Mouse (Mus musculus) megakaryocyte-erythroid progenitor cell, adult 5 weeks (primary cell): ENCODE data around the gene Gm8764. TPM values are rescaled to one million over a fixed set of nuclear protein-coding genes. Genes with fewer than 3 reads are reported as not detected.

ENCODE experiments used
- polyA plus RNA-seq: library from polyadenylated mRNA; stranded (reverse); fragments of >175 nt; gene quantifications from 2 replicates; pipeline ENCODE4 v1.2.3, GENCODE M21; 2012

Gene Gm8764
- polyA plus RNA-seq: not detected in 2 replicates

GRCm38 (mm10) chr10:104159706-104160105, at the start of gene Gm8764:
Gm8764 (plus strand) TSS chr10:104160006.

DNA sequence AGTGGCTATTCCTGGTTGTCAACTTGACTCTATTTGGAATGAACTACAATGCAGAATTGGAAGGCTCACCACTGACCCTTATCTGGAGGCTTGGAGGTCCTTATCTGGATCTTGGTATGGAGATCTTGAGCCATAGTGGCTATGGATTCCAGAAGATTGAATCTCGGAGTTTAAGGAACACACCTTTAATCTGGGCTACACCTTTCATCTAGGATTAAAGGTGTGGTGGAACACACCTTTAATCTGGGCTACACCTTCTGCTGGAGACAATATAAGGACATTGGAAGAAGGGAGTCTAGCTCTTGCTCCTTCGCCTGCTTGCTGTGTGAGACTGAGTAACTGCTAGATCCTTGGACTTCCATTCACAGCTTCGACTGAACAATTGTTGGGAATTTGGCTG, 17.1 kb upstream of the Gm8764 start, which contains the start of gene Gm21293:
Gene Gm21293 (plus strand): TSS at position 301 of the 400 bp plus-strand sequence.

GRCm38 (mm10) chr10:104151197-104151596, 8.6 kb upstream of the Gm8764 start, which contains the start of gene Gm6763:
Gm6763 (plus strand) TSS chr10:104151497.

DNA sequence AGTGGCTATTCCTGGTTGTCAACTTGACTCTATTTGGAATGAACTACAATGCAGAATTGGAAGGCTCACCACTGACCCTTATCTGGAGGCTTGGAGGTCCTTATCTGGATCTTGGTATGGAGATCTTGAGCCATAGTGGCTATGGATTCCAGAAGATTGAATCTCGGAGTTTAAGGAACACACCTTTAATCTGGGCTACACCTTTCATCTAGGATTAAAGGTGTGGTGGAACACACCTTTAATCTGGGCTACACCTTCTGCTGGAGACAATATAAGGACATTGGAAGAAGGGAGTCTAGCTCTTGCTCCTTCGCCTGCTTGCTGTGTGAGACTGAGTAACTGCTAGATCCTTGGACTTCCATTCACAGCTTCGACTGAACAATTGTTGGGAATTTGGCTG, 8.4 kb downstream of the Gm8764 start, which contains the start of gene Gm21304:
Gene Gm21304 (plus strand): TSS at position 301 of the 400 bp plus-strand sequence.

DNA sequence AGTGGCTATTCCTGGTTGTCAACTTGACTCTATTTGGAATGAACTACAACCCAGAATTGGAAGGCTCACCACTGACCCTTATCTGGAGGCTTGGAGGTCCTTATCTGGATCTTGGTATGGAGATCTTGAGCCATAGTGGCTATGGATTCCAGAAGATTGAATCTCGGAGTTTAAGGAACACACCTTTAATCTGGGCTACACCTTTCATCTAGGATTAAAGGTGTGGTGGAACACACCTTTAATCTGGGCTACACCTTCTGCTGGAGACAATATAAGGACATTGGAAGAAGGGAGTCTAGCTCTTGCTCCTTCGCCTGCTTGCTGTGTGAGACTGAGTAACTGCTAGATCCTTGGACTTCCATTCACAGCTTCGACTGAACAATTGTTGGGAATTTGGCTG, 16.9 kb downstream of the Gm8764 start, which contains the start of gene Gm21312:
Gene Gm21312 (plus strand): TSS at position 301 of the 400 bp plus-strand sequence.

GRCm38 (mm10) chr10:104185233-104185632, 25.4 kb downstream of the Gm8764 start, which contains the start of gene Gm20765:
Gm20765 (plus strand) TSS chr10:104185533.

GRCm38 (mm10) chr10:104193742-104194141, 33.9 kb downstream of the Gm8764 start, which contains the start of gene Gm4340:
Gm4340 (plus strand) TSS chr10:104194042.

Other genes with a start within 250 kb of the Gm8764 start
- not detected in 2 replicates for gene Gm21293, start 17.0 kb upstream of the Gm8764 start, polyA plus RNA-seq
- not detected in 2 replicates for gene Gm6763, start 8.5 kb upstream of the Gm8764 start, polyA plus RNA-seq
- gene Gm21304, start 8.5 kb downstream of the Gm8764 start, polyA plus RNA-seq: not detected in 2 replicates
- gene Gm21312, start 17.0 kb downstream of the Gm8764 start, polyA plus RNA-seq: not detected in 2 replicates
- gene Gm20765, start 25.5 kb downstream of the Gm8764 start, polyA plus RNA-seq: not detected in 2 replicates
- gene Gm4340, start 34.0 kb downstream of the Gm8764 start, polyA plus RNA-seq: not detected in 2 replicates